Mouse (Mus musculus) MEL (cell line): ENCODE data around the gene Entr1. TPM values are rescaled to one million over a fixed set of nuclear protein-coding genes. Genes with fewer than 3 reads are reported as not detected.

Source experiments
- DNase-seq: peaks from one replicate; pipeline ENCODE4 v3.0.0; 2011; ENCODE audit warnings: low read depth, low spot score
- H3K27ac ChIP-seq: 2 replicates; pipeline ENCODE4 v1.5.1; 2012; ENCODE audit warnings: low read depth, mild to moderate bottlenecking, control low read depth, low read length, moderate library complexity; ENCODE audit not compliant: control insufficient read depth
- H3K27me3 ChIP-seq, 2 experiments: fragments of 150-350 bp in 1 of 2; sonication (generic) in 1 of 2; 2 replicates each; pipeline ENCODE4 v1.6.1; 2012; ENCODE audit warnings: low read length in 2 of 2, mild to moderate bottlenecking in 2 of 2, improper control_type of control experiment in 1 of 2, moderate library complexity in 1 of 2; ENCODE audit not compliant: insufficient read depth in 2 of 2, control insufficient read depth in 1 of 2
- H3K36me3 ChIP-seq, 2 experiments: 2 replicates each; pipeline ENCODE4 v1.6.1; 2012 to 2014; ENCODE audit warnings: low read length in 2 of 2, improper control_type of control experiment in 1 of 2, inconsistent platforms in 1 of 2, mild to moderate bottlenecking in 1 of 2; ENCODE audit not compliant: insufficient read depth in 2 of 2, control insufficient read depth in 1 of 2
- H3K4me1 ChIP-seq, 2 experiments: fragments of 150-350 bp in 1 of 2; sonication (generic) in 1 of 2; 2 replicates each; pipeline ENCODE4 v1.6.1; 2012; ENCODE audit warnings: low read length in 2 of 2, improper control_type of control experiment in 1 of 2, mild to moderate bottlenecking in 1 of 2; ENCODE audit not compliant: insufficient read depth in 2 of 2, control insufficient read depth in 1 of 2
- H3K4me3 ChIP-seq, 2 experiments: fragments of 150-350 bp in 1 of 2; sonication (generic) in 1 of 2; 2 replicates each; pipeline ENCODE4 v1.5.1; 2012; ENCODE audit warnings: low read depth in 2 of 2, low read length in 2 of 2, mild to moderate bottlenecking in 2 of 2, moderate library complexity in 2 of 2, control low read depth in 1 of 2, improper control_type of control experiment in 1 of 2; ENCODE audit not compliant: control insufficient read depth in 1 of 2, insufficient read depth in 1 of 2
- H3K79me2 ChIP-seq: 2 replicates; pipeline ENCODE4 v1.6.1; 2012; ENCODE audit warnings: mild to moderate bottlenecking, low read length, moderate library complexity; ENCODE audit not compliant: control insufficient read depth, poor library complexity, insufficient read depth
- H3K9ac ChIP-seq: 2 replicates; pipeline ENCODE4 v1.6.1; 2012; ENCODE audit warnings: low read depth, mild to moderate bottlenecking, control low read depth, low read length, moderate library complexity; ENCODE audit not compliant: control insufficient read depth, poor library complexity, severe bottlenecking
- H3K9me3 ChIP-seq: fragments of 150-350 bp; sonication (generic); replicated peaks from 2 replicates; pipeline ENCODE4 v1.6.1; 2012; ENCODE audit warnings: mild to moderate bottlenecking, low read length, improper control_type of control experiment, moderate library complexity; ENCODE audit not compliant: insufficient read depth
- BHLHE40 ChIP-seq: IDR thresholded peaks from 2 replicates; pipeline ENCODE4 v1.6.1; 2012; ENCODE audit warnings: low read depth, mild to moderate bottlenecking, inconsistent platforms, low read length, improper control_type of control experiment, borderline replicate concordance
- CHD1 ChIP-seq: IDR thresholded peaks from 2 replicates; pipeline ENCODE4 v1.6.1; 2012; ENCODE audit warnings: low read depth, mild to moderate bottlenecking, inconsistent platforms, low read length, improper control_type of control experiment
- CHD2 ChIP-seq: IDR thresholded peaks from 2 replicates; pipeline ENCODE4 v1.6.1; 2011; ENCODE audit warnings: low read length, improper control_type of control experiment
- E2F4 ChIP-seq: IDR thresholded peaks from 2 replicates; pipeline ENCODE4 v1.6.1; 2011; ENCODE audit warnings: low read depth, low read length, improper control_type of control experiment, borderline replicate concordance
- EP300 ChIP-seq, 2 experiments: IDR thresholded peaks; 2 replicates each; pipeline ENCODE4 v1.6.1; 2011; ENCODE audit warnings: improper control_type of control experiment in 2 of 2, low read length in 2 of 2, low read depth in 1 of 2, mild to moderate bottlenecking in 1 of 2
- GABPA ChIP-seq: IDR thresholded peaks from 2 replicates; pipeline ENCODE4 v1.6.1; 2012; ENCODE audit warnings: low read depth, mild to moderate bottlenecking, inconsistent platforms, low read length, improper control_type of control experiment, moderate library complexity
- GATA1 ChIP-seq: IDR thresholded peaks from 2 replicates; pipeline ENCODE4 v1.6.1; 2011; ENCODE audit warnings: low read depth, low read length, improper control_type of control experiment
- HCFC1 ChIP-seq: IDR thresholded peaks from 2 replicates; pipeline ENCODE4 v1.6.1; 2012; ENCODE audit warnings: low read depth, mild to moderate bottlenecking, inconsistent platforms, low read length, improper control_type of control experiment, moderate library complexity
- JUND ChIP-seq: IDR thresholded peaks from 2 replicates; pipeline ENCODE4 v1.6.1; 2011; ENCODE audit warnings: low read depth, mild to moderate bottlenecking, improper control_type of control experiment, low read length
- KAT2A ChIP-seq: conservative IDR thresholded peaks from 2 replicates; pipeline ENCODE4 v1.6.1; 2012; ENCODE audit warnings: low read depth, low read length, improper control_type of control experiment, inconsistent platforms
- MAX ChIP-seq: IDR thresholded peaks from 2 replicates; pipeline ENCODE4 v1.6.1; 2011; ENCODE audit warnings: low read length, improper control_type of control experiment
- MAZ ChIP-seq: IDR thresholded peaks from 2 replicates; pipeline ENCODE4 v1.6.1; 2012; ENCODE audit warnings: low read depth, mild to moderate bottlenecking, inconsistent platforms, low read length, improper control_type of control experiment
- MYB ChIP-seq: IDR thresholded peaks from 2 replicates; pipeline ENCODE4 v1.6.1; 2011; ENCODE audit warnings: mild to moderate bottlenecking, low read depth, low read length, improper control_type of control experiment
- MYC ChIP-seq: IDR thresholded peaks from 2 replicates; pipeline ENCODE4 v1.6.1; 2011; ENCODE audit warnings: low read depth, mild to moderate bottlenecking, low read length, improper control_type of control experiment, moderate library complexity
- NELFE ChIP-seq: IDR thresholded peaks from 2 replicates; pipeline ENCODE4 v1.6.1; 2011; ENCODE audit warnings: low read depth, low read length, improper control_type of control experiment
- NRF1 ChIP-seq: IDR thresholded peaks from 2 replicates; pipeline ENCODE4 v1.6.1; 2014; ENCODE audit warnings: low read depth, mild to moderate bottlenecking, inconsistent platforms, low read length, improper control_type of control experiment, moderate library complexity; ENCODE audit not compliant: poor library complexity, insufficient read depth, severe bottlenecking
- POLR2AphosphoS5 ChIP-seq: IDR thresholded peaks from 2 replicates; pipeline ENCODE4 v1.6.1; 2012; ENCODE audit warnings: low read depth, borderline replicate concordance, mild to moderate bottlenecking, inconsistent platforms, low read length, moderate library complexity, mixed read lengths
- RCOR1 ChIP-seq: IDR thresholded peaks from 2 replicates; pipeline ENCODE4 v1.6.1; 2012; ENCODE audit warnings: low read depth, mild to moderate bottlenecking, inconsistent platforms, low read length, improper control_type of control experiment
- SIN3A ChIP-seq: IDR thresholded peaks from 2 replicates; pipeline ENCODE4 v1.6.1; 2012; ENCODE audit warnings: low read length, improper control_type of control experiment, inconsistent platforms
- SMC3 ChIP-seq: IDR thresholded peaks from 2 replicates; pipeline ENCODE4 v1.6.1; 2011; ENCODE audit warnings: low read depth, low read length, improper control_type of control experiment
- TCF12 ChIP-seq: IDR thresholded peaks from 2 replicates; pipeline ENCODE4 v1.6.1; 2014; ENCODE audit warnings: low read depth, mild to moderate bottlenecking, inconsistent platforms, low read length, improper control_type of control experiment, moderate library complexity
- UBTF ChIP-seq: IDR thresholded peaks from 2 replicates; pipeline ENCODE4 v1.6.1; 2012; ENCODE audit warnings: low read depth, mild to moderate bottlenecking, inconsistent platforms, low read length, improper control_type of control experiment, moderate library complexity, borderline replicate concordance; ENCODE audit not compliant: insufficient read depth
- USF2 ChIP-seq, 2 experiments: IDR thresholded peaks; 2 replicates each; pipeline ENCODE4 v1.6.1; 2011 to 2012; ENCODE audit warnings: improper control_type of control experiment in 2 of 2, low read length in 2 of 2, borderline replicate concordance in 1 of 2, inconsistent platforms in 1 of 2, low read depth in 1 of 2, mild to moderate bottlenecking in 1 of 2; ENCODE audit not compliant: insufficient read depth in 1 of 2
- ZC3H11A ChIP-seq: IDR thresholded peaks from 2 replicates; pipeline ENCODE4 v1.6.1; 2012; ENCODE audit warnings: low read depth, mild to moderate bottlenecking, inconsistent platforms, low read length, improper control_type of control experiment
- ZKSCAN1 ChIP-seq: IDR thresholded peaks from 2 replicates; pipeline ENCODE4 v1.6.1; 2012; ENCODE audit warnings: low read depth, mild to moderate bottlenecking, inconsistent platforms, low read length, improper control_type of control experiment, moderate library complexity
- ZMIZ1 ChIP-seq: IDR thresholded peaks from 2 replicates; pipeline ENCODE4 v1.6.1; 2012; ENCODE audit warnings: low read depth, mild to moderate bottlenecking, inconsistent platforms, low read length, improper control_type of control experiment, moderate library complexity
- ZNF384 ChIP-seq: IDR thresholded peaks from 2 replicates; pipeline ENCODE4 v1.6.1; 2012; ENCODE audit warnings: low read depth, mild to moderate bottlenecking, inconsistent platforms, low read length, improper control_type of control experiment
- polyA plus RNA-seq, 2 experiments: library from polyadenylated mRNA; stranded (reverse) in 1 of 2; unstranded in 1 of 2; fragments of >175 nt in 1 of 2; fragments of >200 nt in 1 of 2; gene quantifications; 2 replicates each; pipeline versions ENCODE4 v1.2.1 to v1.2.4; 2012; ENCODE audit warnings: low replicate concordance in 2 of 2, low read depth in 1 of 2; ENCODE audit not compliant: insufficient read length in 2 of 2, insufficient read depth in 1 of 2, missing spikeins in 1 of 2
- total RNA-seq: library from RNA; depleted of rRNA; stranded (reverse); fragments of 300-350 nt; gene quantifications from 2 replicates; pipeline ENCODE4 v1.2.3, GENCODE M21; 2012

Gene Entr1
- total and polyA plus RNA-seq, 3 experiments = 63.6 to 71.1 TPM; not detected in 1

DNA sequence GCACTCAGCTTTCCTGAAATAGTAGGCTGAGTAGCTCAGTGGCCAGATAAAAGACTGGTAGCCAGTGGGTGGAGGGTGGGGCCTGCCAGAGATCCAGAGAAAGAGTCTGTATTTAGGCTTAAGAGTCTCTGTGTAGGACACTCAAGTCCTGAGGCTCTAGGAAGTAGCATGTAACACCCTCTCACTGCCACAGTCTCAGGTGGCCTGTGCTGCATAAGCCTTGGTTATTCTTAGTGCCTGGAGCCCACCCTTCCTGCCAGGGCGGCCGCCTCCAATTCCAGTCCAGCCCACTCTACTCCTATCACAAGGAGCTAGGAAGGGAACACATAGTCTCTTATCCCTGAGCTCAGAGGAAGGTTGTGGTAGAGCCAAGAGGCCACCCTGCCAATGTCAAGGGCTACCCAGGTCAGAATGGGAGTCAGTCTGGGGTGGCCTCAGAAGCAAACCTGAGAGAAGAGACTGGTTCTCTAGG lies 47.6 kb downstream of the Entr1 start:
- Histone ChIP-seq H3K9me3 (no peaks in the 10 kb centered on the region), H3K9ac (no peak overlapping the region), H3K27me3 (no peaks in the 10 kb centered on the region), H3K79me2 (no peaks in the 10 kb centered on the region), H3K4me1 (peaks cover 0 to 12% of the 10 kb centered on the region in 2 experiments; a peak in 2 of 4 replicates), H3K4me3 (no peak overlapping the region), H3K27ac (no peak overlapping the region), H3K36me3 (no peaks in the 10 kb centered on the region)
- TF ChIP-seq UBTF (no peak), EP300 (IDR thresholded peaks at IDR 0.05; ENCODE audit: low read depth in 1 of 2, low read length in 2 of 2) (no peak), MYC (no peak), CHD2 (no peak), ZNF384 (no peak), USF2 (IDR thresholded peaks at IDR 0.05; ENCODE audit: borderline replicate concordance in 1 of 2, insufficient read depth in 1 of 2, low read depth in 1 of 2, low read length in 2 of 2) (no peak), ZKSCAN1 (no peak), GATA1 (no peak), ZMIZ1 (no peak), KAT2A (no peak), SMC3 (no peak), ZC3H11A (no peak), RCOR1 (no peak), JUND (no peak), MAX (no peak), POLR2AphosphoS5 (no peak), TCF12 (no peak), NELFE (no peak), CHD1 (no peak), NRF1 (no peak)
- DNase-seq = no peak

DNA sequence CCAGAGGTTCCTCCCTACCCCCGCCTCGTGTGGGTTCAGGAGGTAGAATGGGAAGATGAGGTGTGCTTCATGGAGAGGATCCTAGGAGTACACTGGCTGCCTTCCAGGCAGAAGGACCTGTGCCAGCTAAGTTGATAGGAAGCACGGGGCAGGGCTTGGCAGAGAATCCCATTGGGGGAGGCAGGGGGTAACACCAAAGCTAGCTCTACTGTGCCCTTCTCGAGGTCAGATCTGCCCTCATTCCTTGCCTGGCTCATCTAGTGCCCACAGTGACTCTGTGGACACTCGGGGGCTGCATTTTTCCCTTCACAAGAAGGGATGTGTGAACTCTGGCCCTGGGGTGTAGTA lies 49.9 kb downstream of the Entr1 start:
- H3K36me3 ChIP-seq = no peaks in the 10 kb centered on the region
- no peak overlapping the region for H3K9ac ChIP-seq
- H3K4me1 ChIP-seq = peaks cover 0 to 12% of the 10 kb centered on the region in 2 experiments; a peak in 2 of 4 replicates
- no peak overlapping the region for H3K4me3 ChIP-seq
- H3K9me3 ChIP-seq = no peaks in the 10 kb centered on the region
- no peaks in the 10 kb centered on the region for H3K27me3 ChIP-seq
- H3K27ac ChIP-seq = no peak overlapping the region
- DNase-seq = no peak
- TF ChIP-seq CHD2 (no peak), HCFC1 (no peak), USF2 (IDR thresholded peaks at IDR 0.05; ENCODE audit: borderline replicate concordance in 1 of 2, insufficient read depth in 1 of 2, low read depth in 1 of 2, low read length in 2 of 2) (no peak), BHLHE40 (no peak), RCOR1 (no peak), ZKSCAN1 (no peak), MAZ (no peak), JUND (no peak), GATA1 (no peak), MYB (no peak), E2F4 (no peak), SIN3A (no peak), ZMIZ1 (no peak), GABPA (no peak), NELFE (no peak), CHD1 (no peak), KAT2A (no peak)
- H3K79me2 ChIP-seq = no peaks in the 10 kb centered on the region
